Mouse (Mus musculus): Measurements from ENCODE around the gene Gm12695.

Gm12695 gene

GRCm38 (mm10) chr4:96697511-96698217 lies 87.3 kb downstream of the Gm12695 start:
- DNase-seq (ENCODE audit: low spot score), result no peak

- peak; percentile 23 for DNase-seq (ENCODE audit: low spot score)
These were observed 88.2 kb downstream of the Gm12695 start for GRCm38 (mm10) chr4:96696614-96697360.

DNA sequence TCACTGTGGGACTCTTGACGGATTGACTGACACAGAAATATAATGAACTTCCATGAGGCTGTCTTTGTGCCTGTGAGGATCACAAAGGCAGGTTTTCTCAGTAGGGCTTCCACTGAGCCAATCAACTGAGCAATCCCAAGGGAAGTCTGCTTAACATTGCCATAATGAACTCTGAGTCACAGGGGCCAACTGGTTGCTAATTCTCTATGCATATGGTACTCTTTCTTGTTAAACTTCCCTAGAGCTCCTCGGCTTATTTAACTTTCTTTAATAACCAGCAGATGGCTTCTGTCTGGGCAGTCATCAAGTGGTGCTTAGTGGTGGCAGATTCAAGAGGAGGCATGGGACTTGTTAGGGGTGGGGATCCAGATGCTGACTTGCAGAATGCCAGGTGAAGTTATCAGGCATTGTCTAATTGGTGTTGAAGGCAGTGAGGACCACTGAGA lies 97.6 kb downstream of the Gm12695 start:
- no peak for DNase-seq (ENCODE audit: low spot score)

- no peak for DNase-seq (ENCODE audit: low spot score)
These were observed 101.5 kb downstream of the Gm12695 start for GRCm38 (mm10) chr4:96683474-96683873.

DNA sequence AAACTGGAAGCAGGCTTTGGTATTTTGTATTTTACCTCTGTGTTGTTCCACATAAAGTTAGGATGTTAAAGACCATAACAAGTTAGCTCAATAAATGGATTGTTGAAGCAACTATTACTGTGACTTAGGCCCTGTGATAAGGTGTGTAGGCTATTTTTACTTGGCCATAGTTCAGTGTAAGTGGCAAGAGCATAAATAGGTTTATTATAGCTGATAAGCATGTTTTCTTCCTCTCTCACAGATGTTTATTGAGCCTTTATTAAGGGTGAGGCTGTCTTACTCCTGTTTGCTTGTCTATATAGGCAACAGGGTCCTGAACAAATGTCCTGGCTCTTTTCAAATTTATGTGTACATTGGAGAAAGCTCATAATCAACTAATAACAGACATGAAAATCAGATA lies 104.0 kb downstream of the Gm12695 start:
- no peak for DNase-seq (ENCODE audit: low spot score)

GRCm38 (mm10) chr4:96680233-96680632 lies 104.8 kb downstream of the Gm12695 start:
- peak; percentile 10 for DNase-seq (ENCODE audit: low spot score)
